Mouse (Mus musculus): ENCODE measurements around the gene Eef1g. TPM values are rescaled to one million over a fixed set of nuclear protein-coding genes. Genes with fewer than 3 reads are reported as not detected.
"Not testable (repeated sequence)": the region's sequence is repeated elsewhere in the genome, so short reads cannot be mapped to it uniquely, and the experiment has no call there.

Gene Eef1g
- polyA plus RNA-seq, 1 experiment, result 206 TPM

- WGBS, result 6% methylated on average over 4 of the region's 4 CpGs
- TF ChIP-seq POLR2A (IDR thresholded peaks at IDR 0.05; ENCODE audit: borderline replicate concordance, extremely low read depth, low read depth, low read length) (0 out of 2 replicates have a peak, but pooled peaks have one; percentile 20), CTCF (IDR thresholded peaks at IDR 0.05; ENCODE audit: insufficient read depth, low read length) (no peak)
- Histone ChIP-seq H3K4me3 (replicated peaks; ENCODE audit: extremely low read depth, low read depth, low read length) (no peak overlapping the region), H3K4me1 (ENCODE audit: control insufficient read depth, insufficient read depth, low read length) (peaks cover 41% of the 10 kb centered on the region)
- peak; percentile 88 for DNase-seq
Measured at GRCm38 (mm10) chr19:8997546-8997945, 30.7 kb downstream of the Eef1g start.

- no peak for TF ChIP-seq CTCF (IDR thresholded peaks at IDR 0.05; ENCODE audit: insufficient read depth, low read length)
- no peak for DNase-seq
- H3K4me1 ChIP-seq (ENCODE audit: control insufficient read depth, insufficient read depth, low read length), result peaks cover 35% of the 10 kb centered on the region
- no peak overlapping the region for H3K4me3 ChIP-seq (replicated peaks; ENCODE audit: extremely low read depth, low read depth, low read length)
- 48% methylated on average over 6 of the region's 6 CpGs for WGBS
Measured at GRCm38 (mm10) chr19:8998546-8998945, 31.7 kb downstream of the Eef1g start.

DNA sequence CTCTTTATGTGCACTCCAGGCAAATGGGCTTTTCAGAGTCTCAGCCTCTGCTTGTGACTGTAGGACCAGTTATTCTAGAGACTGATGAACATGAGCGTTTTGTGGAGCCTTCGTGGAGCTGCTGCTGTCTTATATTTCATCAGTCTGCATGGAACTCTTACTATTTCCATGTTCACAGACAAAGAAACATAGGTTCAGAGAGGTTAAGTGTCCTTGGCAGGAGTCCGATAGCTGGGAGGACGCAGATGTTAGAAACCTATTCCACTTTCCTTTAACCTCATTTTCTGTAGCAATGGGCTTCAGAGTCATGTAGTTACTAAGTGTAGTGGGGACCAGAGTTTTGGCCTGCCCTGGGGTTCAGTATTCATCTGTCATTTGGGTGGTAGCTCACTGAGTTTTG is 32.4 kb downstream of the Eef1g start:
- no peak overlapping the region for H3K4me3 ChIP-seq (replicated peaks; ENCODE audit: extremely low read depth, low read depth, low read length)
- H3K4me1 ChIP-seq (ENCODE audit: control insufficient read depth, insufficient read depth, low read length), result peaks cover 34% of the 10 kb centered on the region
- TF ChIP-seq POLR2A (IDR thresholded peaks at IDR 0.05; ENCODE audit: borderline replicate concordance, extremely low read depth, low read depth, low read length) (no peak), CTCF (IDR thresholded peaks at IDR 0.05; ENCODE audit: insufficient read depth, low read length) (no peak)
- DNase-seq, result no peak
- 61% methylated on average over 4 of the region's 4 CpGs for WGBS

GRCm38 (mm10) chr19:9006915-9007314 is 40.1 kb downstream of the Eef1g start:
- WGBS, result 99% methylated on average over 2 of the region's 2 CpGs

GRCm38 (mm10) chr19:9019298-9019697 is 52.5 kb downstream of the Eef1g start:
- WGBS, result 75% methylated on average over 3 of the region's 3 CpGs
- DNase-seq, result no peak
- TF ChIP-seq CTCF (IDR thresholded peaks at IDR 0.05; ENCODE audit: insufficient read depth, low read length), result no peak
- H3K4me1 ChIP-seq (ENCODE audit: control insufficient read depth, insufficient read depth, low read length), result peaks cover 5% of the 10 kb centered on the region
- H3K4me3 ChIP-seq (replicated peaks; ENCODE audit: extremely low read depth, low read depth, low read length), result no peak overlapping the region

More at GRCm38 (mm10) chr19:9006915-9007314, 40.1 kb downstream of the Eef1g start:
- not testable (repeated sequence) for DNase-seq; H3K4me3 ChIP-seq (replicated peaks; ENCODE audit: extremely low read depth, low read depth, low read length); H3K4me1 ChIP-seq (ENCODE audit: control insufficient read depth, insufficient read depth, low read length)

DNA sequence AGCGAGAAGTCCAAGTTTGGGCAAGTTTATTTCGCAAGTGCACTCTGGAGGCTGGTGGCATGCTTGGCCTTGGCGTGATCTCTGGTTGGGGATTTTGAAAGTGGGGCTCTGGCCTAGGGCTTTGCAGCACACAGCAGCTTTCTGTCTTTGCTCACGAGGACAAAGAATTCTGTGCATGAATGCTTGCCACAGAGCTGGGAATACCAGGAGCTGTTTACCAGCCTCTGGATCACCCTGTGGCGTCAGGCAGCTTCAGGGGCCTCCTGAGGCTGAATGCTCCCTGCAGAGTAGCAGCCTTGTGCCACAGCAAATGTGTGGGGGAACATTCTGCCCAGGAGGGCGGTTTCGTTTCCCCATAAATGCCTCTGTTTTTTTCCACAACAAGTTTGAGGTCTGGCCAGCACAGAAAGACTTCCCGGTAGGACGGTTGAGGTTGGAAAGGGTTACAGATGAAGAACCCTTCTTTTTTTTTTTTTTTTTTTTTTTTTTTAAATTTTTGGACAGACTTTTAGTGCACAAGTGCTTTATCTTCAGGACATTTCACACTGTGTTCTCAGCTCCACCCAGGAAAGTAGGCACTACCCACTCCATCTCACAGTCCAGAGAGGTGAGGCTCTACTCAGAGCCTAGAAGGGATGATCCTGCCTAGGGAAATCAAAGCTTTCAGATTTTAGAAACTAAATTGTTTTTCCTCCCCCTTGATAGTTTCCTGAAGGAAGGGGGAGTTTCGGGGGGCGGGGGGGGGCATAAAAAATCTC is 56.4 kb downstream of the Eef1g start:
- TF ChIP-seq CTCF (IDR thresholded peaks at IDR 0.05; ENCODE audit: insufficient read depth, low read length), result no peak
- TF ChIP-seq POLR2A (IDR thresholded peaks at IDR 0.05; ENCODE audit: borderline replicate concordance, extremely low read depth, low read depth, low read length), result 0 out of 2 replicates have a peak, but pooled peaks have one; percentile 6
- Histone ChIP-seq H3K4me3 (replicated peaks; ENCODE audit: extremely low read depth, low read depth, low read length) (no peak overlapping the region), H3K4me1 (ENCODE audit: control insufficient read depth, insufficient read depth, low read length) (peaks cover 5% of the 10 kb centered on the region)
- 36% methylated on average over 11 of the region's 11 CpGs for WGBS
- DNase-seq, result peak; percentile 56

GRCm38 (mm10) chr19:9025562-9026257 is 58.9 kb downstream of the Eef1g start:
- TF ChIP-seq POLR2A (IDR thresholded peaks at IDR 0.05; ENCODE audit: borderline replicate concordance, extremely low read depth, low read depth, low read length), result no peak
- no peak for TF ChIP-seq CTCF (IDR thresholded peaks at IDR 0.05; ENCODE audit: insufficient read depth, low read length)
- Histone ChIP-seq H3K4me3 (replicated peaks; ENCODE audit: extremely low read depth, low read depth, low read length) (no peak overlapping the region), H3K4me1 (ENCODE audit: control insufficient read depth, insufficient read depth, low read length) (peaks cover 12% of the 10 kb centered on the region)
- 85% methylated on average over 5 of the region's 5 CpGs for WGBS
- DNase-seq, result no peak

DNA sequence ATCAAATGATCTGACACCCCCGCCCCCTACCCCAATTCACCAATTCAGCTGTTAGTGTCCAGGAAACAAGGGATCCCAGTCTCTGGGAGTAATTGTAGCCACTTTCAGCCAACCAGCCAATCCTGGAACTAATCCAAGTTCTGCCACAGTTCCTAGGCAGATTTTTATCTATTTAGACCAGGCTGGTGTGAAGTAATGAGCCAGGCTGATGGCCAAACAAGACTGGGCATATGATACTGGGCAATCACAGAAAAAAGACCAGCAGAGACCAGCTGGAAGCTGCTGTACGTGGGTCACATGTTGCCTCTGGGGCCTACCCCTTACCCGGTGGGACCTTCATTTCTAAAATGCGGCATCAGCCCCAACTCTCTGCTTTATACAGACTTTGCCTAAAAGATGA is 59.8 kb downstream of the Eef1g start:
- WGBS, result 78% methylated on average over 4 of the region's 4 CpGs
- DNase-seq, result no peak
- TF ChIP-seq POLR2A (IDR thresholded peaks at IDR 0.05; ENCODE audit: borderline replicate concordance, extremely low read depth, low read depth, low read length) (no peak), CTCF (IDR thresholded peaks at IDR 0.05; ENCODE audit: insufficient read depth, low read length) (no peak)

GRCm38 (mm10) chr19:9027795-9028194 is 61.0 kb downstream of the Eef1g start:
- peaks cover 9% of the 10 kb centered on the region for H3K4me1 ChIP-seq (ENCODE audit: control insufficient read depth, insufficient read depth, low read length)
- DNase-seq, result peak; percentile 69
- TF ChIP-seq CTCF (IDR thresholded peaks at IDR 0.05; ENCODE audit: insufficient read depth, low read length), result no peak
- no peak overlapping the region for H3K4me3 ChIP-seq (replicated peaks; ENCODE audit: extremely low read depth, low read depth, low read length)
- 28% methylated on average over 5 of the region's 5 CpGs for WGBS

More for the DNA sequence above, 59.8 kb downstream of the Eef1g start:
- Histone ChIP-seq H3K4me1 (ENCODE audit: control insufficient read depth, insufficient read depth, low read length) (peaks cover 12% of the 10 kb centered on the region), H3K4me3 (replicated peaks; ENCODE audit: extremely low read depth, low read depth, low read length) (no peak overlapping the region)

Other genes with a start within 250 kb of the Eef1g start
- gene Slc3a2, start 243.7 kb upstream of the Eef1g start, polyA plus RNA-seq (2012; rRNA removed), result 263 and 265 TPM in 2 replicates
- gene Wdr74, start 231.2 kb upstream of the Eef1g start, polyA plus RNA-seq (2012; rRNA removed), result 19.5 and 21.3 TPM in 2 replicates
- not detected in 2 replicates for gene 1700092M07Rik, start 226.3 kb upstream of the Eef1g start, polyA plus RNA-seq (2012; rRNA removed)
- 79.0 and 88.0 TPM in 2 replicates for gene Stx5a, start 225.6 kb upstream of the Eef1g start, polyA plus RNA-seq (2012; rRNA removed)
- 61.4 and 85.3 TPM in 2 replicates for gene Nxf1, start 210.0 kb upstream of the Eef1g start, polyA plus RNA-seq (2012; rRNA removed)
- gene Tmem223, start 196.0 kb upstream of the Eef1g start, polyA plus RNA-seq (2012; rRNA removed), result 188 and 217 TPM in 2 replicates
- gene Tmem179b, start 192.6 kb upstream of the Eef1g start, polyA plus RNA-seq (2012; rRNA removed), result 88.7 and 103 TPM in 2 replicates
- gene Taf6l, start 180.6 kb upstream of the Eef1g start, polyA plus RNA-seq (2012; rRNA removed), result 8.6 and 9.0 TPM in 2 replicates
- 26.2 and 42.5 TPM in 2 replicates for gene Polr2g, start 168.5 kb upstream of the Eef1g start, polyA plus RNA-seq (2012; rRNA removed)
- gene Zbtb3, start 164.5 kb upstream of the Eef1g start, polyA plus RNA-seq (2012; rRNA removed), result 1.9 and 2.3 TPM in 2 replicates
- 8.5 and 12.8 TPM in 2 replicates for gene Ttc9c, start 147.7 kb upstream of the Eef1g start, polyA plus RNA-seq (2012; rRNA removed)
- 25.4 and 28.0 TPM in 2 replicates for gene Hnrnpul2, start 147.0 kb upstream of the Eef1g start, polyA plus RNA-seq (2012; rRNA removed)
- gene AC129217.1, start 137.3 kb upstream of the Eef1g start, polyA plus RNA-seq (2012; rRNA removed), result not detected in 2 replicates
- gene Bscl2, start 129.6 kb upstream of the Eef1g start, polyA plus RNA-seq (2012; rRNA removed), result 140 and 164 TPM in 2 replicates
- 0.11 and 0.19 TPM in 2 replicates for gene Gng3, start 127.8 kb upstream of the Eef1g start, polyA plus RNA-seq (2012; rRNA removed)
- gene Lrrn4cl, start 116.3 kb upstream of the Eef1g start, polyA plus RNA-seq (2012; rRNA removed), result 2.1 and 3.4 TPM in 2 replicates
- 84.2 and 101 TPM in 2 replicates for gene Ubxn1, start 95.5 kb upstream of the Eef1g start, polyA plus RNA-seq (2012; rRNA removed)
- gene Uqcc3, start 86.1 kb upstream of the Eef1g start, polyA plus RNA-seq (2012; rRNA removed), result 26.2 and 37.6 TPM in 2 replicates
- 0.58 and 1.7 TPM in 2 replicates for gene Lbhd1, start 83.3 kb upstream of the Eef1g start, polyA plus RNA-seq (2012; rRNA removed)
- gene Gm49403, start 83.1 kb upstream of the Eef1g start, polyA plus RNA-seq (2012; rRNA removed), result not detected in 2 replicates
- 11.8 and 15.4 TPM in 2 replicates for gene 1810009A15Rik, start 78.2 kb upstream of the Eef1g start, polyA plus RNA-seq (2012; rRNA removed)
- not detected in 2 replicates for gene Gm49416, start 78.1 kb upstream of the Eef1g start, polyA plus RNA-seq (2012; rRNA removed)
- gene Ints5, start 74.0 kb upstream of the Eef1g start, polyA plus RNA-seq (2012; rRNA removed), result 18.5 and 22.2 TPM in 2 replicates
- gene Ganab, start 69.0 kb upstream of the Eef1g start, polyA plus RNA-seq (2012; rRNA removed), result 83.8 and 124 TPM in 2 replicates
- 92.3 and 107 TPM in 2 replicates for gene B3gat3, start 46.7 kb upstream of the Eef1g start, polyA plus RNA-seq (2012; rRNA removed)
- gene Rom1, start 37.7 kb upstream of the Eef1g start, polyA plus RNA-seq (2012; rRNA removed), result 11.3 and 14.1 TPM in 2 replicates
- 50.5 and 65.5 TPM in 2 replicates for gene Eml3, start 37.5 kb upstream of the Eef1g start, polyA plus RNA-seq (2012; rRNA removed)
- 20.0 and 26.9 TPM in 2 replicates for gene Mta2, start 25.2 kb upstream of the Eef1g start, polyA plus RNA-seq (2012; rRNA removed)
- gene Tut1, start 13.2 kb upstream of the Eef1g start, polyA plus RNA-seq (2012; rRNA removed), result 14.9 and 17.9 TPM in 2 replicates
- 56.3 and 84.7 TPM in 2 replicates for gene Ahnak, start 22.2 kb downstream of the Eef1g start, polyA plus RNA-seq (2012; rRNA removed)
- gene Scgb1a1, start 120.9 kb downstream of the Eef1g start, polyA plus RNA-seq (2012; rRNA removed), result 138,577 and 142,361 TPM in 2 replicates
- 1.4 and 2.2 TPM in 2 replicates for gene Asrgl1, start 168.6 kb downstream of the Eef1g start, polyA plus RNA-seq (2012; rRNA removed)